Mouse (Mus musculus) CH12.LX (cell line): ENCODE results near the gene Gne.

Experiments
- BHLHE40 ChIP-seq: IDR thresholded peaks from 2 replicates; pipeline ENCODE4 v1.6.1; 2011; ENCODE audit warnings: mild to moderate bottlenecking, low read depth, low read length, improper control_type of control experiment
- CHD1 ChIP-seq: IDR thresholded peaks from 2 replicates; pipeline ENCODE4 v1.6.1; 2012; ENCODE audit warnings: low read depth, low read length, improper control_type of control experiment, inconsistent platforms
- CHD2 ChIP-seq: IDR thresholded peaks from 2 replicates; pipeline ENCODE4 v1.6.1; 2011; ENCODE audit warnings: low read length, improper control_type of control experiment
- CTCF ChIP-seq, 2 experiments: IDR thresholded peaks in 1 of 2; conservative IDR thresholded peaks in 1 of 2; 2 replicates each; pipeline ENCODE4 v1.5.1; 2011 to 2012; ENCODE audit warnings: low read depth in 2 of 2, low read length in 2 of 2, improper control_type of control experiment in 1 of 2, inconsistent platforms in 1 of 2, mild to moderate bottlenecking in 1 of 2, moderate library complexity in 1 of 2
- EP300 ChIP-seq: IDR thresholded peaks from 2 replicates; pipeline ENCODE4 v1.6.1; 2011; ENCODE audit warnings: low read length, improper control_type of control experiment
- KAT2A ChIP-seq: IDR thresholded peaks from 2 replicates; pipeline ENCODE4 v1.6.1; 2012; ENCODE audit warnings: low read length, improper control_type of control experiment, inconsistent platforms; ENCODE audit not compliant: insufficient replicate concordance
- MAZ ChIP-seq: IDR thresholded peaks from 2 replicates; pipeline ENCODE4 v1.6.1; 2012; ENCODE audit warnings: low read depth, mild to moderate bottlenecking, inconsistent platforms, low read length, improper control_type of control experiment, moderate library complexity
- NRF1 ChIP-seq: IDR thresholded peaks from 2 replicates; pipeline ENCODE4 v1.6.1; 2014; ENCODE audit warnings: low read depth, mild to moderate bottlenecking, inconsistent platforms, low read length, improper control_type of control experiment, moderate library complexity
- POLR2A ChIP-seq: IDR thresholded peaks from 2 replicates; pipeline ENCODE4 v1.6.1; 2011; ENCODE audit warnings: low read depth, mild to moderate bottlenecking, improper control_type of control experiment, low read length
- POLR2AphosphoS2 ChIP-seq: IDR thresholded peaks from 2 replicates; pipeline ENCODE4 v1.6.1; 2011; ENCODE audit warnings: low read depth, low read length, improper control_type of control experiment
- RAD21 ChIP-seq: IDR thresholded peaks from 2 replicates; pipeline ENCODE4 v1.6.1; 2011; ENCODE audit warnings: low read depth, mild to moderate bottlenecking, low read length, improper control_type of control experiment, moderate library complexity
- USF2 ChIP-seq: conservative IDR thresholded peaks from 2 replicates; pipeline ENCODE4 v1.6.1; 2011; ENCODE audit warnings: low read depth, low read length, improper control_type of control experiment
- ZNF384 ChIP-seq: IDR thresholded peaks from 2 replicates; pipeline ENCODE4 v1.6.1; 2012; ENCODE audit warnings: low read depth, low read length, improper control_type of control experiment, inconsistent platforms

DNA sequence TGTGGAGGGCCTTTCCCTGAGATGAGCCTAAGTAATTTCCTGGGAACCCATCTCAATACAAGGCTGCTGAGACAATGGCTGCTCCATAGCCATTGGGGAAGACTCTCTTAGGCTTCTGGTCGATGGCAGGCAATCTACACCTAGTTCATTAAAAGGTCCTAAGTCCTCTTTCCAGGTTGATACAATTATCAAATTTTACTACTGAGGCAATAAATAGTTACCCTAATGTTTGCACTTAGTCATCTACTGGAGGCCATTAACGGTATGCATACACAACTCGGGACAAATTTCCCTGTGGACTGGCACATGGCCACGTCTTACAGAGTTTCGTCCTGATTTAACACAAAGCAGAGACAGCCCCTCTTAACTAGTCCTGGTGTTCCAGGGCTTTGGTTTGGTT lies 41.5 kb downstream of the Gne start:
- TF ChIP-seq POLR2A (no peak), POLR2AphosphoS2 (no peak), NRF1 (no peak), CTCF (conservative IDR thresholded peaks at IDR 0.05 in 1 of 2, IDR thresholded peaks at IDR 0.05 in 1 of 2; ENCODE audit: low read depth in 2 of 2, low read length in 2 of 2) (no peak), MAZ (no peak), EP300 (no peak), KAT2A (no peak), CHD2 (no peak), BHLHE40 (no peak), ZNF384 (no peak), CHD1 (no peak), USF2 (no peak), RAD21 (no peak)
